Mouse (Mus musculus): ENCODE measurements around the gene Dhh. TPM values are rescaled to one million over a fixed set of nuclear protein-coding genes. Genes with fewer than 3 reads are reported as not detected.

The Dhh gene
- polyA plus RNA-seq, 1 experiment, result 0.44 TPM

GRCm38 (mm10) chr15:98877331-98877730 is 21.0 kb downstream of the Dhh start:
- DNase-seq (ENCODE audit: extremely low spot score in 1 of 2, low spot score in 1 of 2), result peak in 1 of 2 experiments; percentile 89

- DNase-seq (ENCODE audit: extremely low spot score in 1 of 2, low spot score in 1 of 2), result peak; percentile 86 to 94
These were observed 26.1 kb downstream of the Dhh start for GRCm38 (mm10) chr15:98871916-98872888.

- no peak for DNase-seq (ENCODE audit: extremely low spot score in 1 of 2, low spot score in 1 of 2)
These were observed 27.0 kb downstream of the Dhh start, which contains the start of gene Kmt2d for GRCm38 (mm10) chr15:98871070-98871915. TSS of gene Kmt2d (minus strand) at chr15:98871204.

DNA sequence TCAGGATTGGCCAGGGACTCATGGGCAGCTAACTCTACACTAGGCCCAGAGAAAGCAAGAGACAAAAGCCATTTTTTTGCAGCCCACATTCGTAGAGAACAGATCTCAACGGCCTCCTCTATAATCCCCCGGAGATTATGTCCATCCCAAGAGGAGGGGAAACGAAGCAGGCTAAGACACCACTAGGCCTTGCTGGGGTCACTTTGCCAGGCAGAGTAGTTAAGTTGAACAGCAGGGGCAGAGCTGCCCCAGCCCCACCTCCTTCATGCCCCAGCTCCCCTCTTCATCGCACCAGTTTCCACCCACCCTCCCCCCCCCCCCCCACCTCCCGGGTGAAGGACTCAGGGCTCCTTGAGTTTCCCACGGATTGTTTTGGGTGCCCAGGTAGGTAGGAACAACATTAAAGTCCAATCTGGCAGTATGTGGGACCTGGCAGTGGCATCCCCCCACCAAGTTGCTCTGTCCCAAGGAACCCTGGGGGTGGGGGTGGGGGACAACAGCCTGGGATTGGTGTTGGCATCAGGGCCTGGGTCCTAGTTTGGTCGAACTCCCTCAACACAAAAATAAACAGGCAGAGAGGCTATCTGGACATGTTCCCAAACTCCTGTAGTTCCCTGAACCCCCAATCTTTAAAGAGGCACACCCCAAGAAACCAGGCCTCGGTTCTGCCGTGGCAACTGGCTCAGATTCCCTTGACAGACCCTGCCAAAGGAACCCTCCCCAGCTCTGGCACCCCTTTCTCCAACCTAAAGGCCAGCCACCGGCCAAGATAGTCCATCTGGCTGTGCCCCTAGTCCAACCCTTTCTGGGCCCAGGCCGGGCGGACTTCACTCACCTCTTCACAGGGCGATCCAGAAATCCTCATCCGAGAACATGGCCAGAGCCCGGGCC is 27.9 kb downstream of the Dhh start:
- no peak for DNase-seq (ENCODE audit: extremely low spot score in 1 of 2, low spot score in 1 of 2)

DNA sequence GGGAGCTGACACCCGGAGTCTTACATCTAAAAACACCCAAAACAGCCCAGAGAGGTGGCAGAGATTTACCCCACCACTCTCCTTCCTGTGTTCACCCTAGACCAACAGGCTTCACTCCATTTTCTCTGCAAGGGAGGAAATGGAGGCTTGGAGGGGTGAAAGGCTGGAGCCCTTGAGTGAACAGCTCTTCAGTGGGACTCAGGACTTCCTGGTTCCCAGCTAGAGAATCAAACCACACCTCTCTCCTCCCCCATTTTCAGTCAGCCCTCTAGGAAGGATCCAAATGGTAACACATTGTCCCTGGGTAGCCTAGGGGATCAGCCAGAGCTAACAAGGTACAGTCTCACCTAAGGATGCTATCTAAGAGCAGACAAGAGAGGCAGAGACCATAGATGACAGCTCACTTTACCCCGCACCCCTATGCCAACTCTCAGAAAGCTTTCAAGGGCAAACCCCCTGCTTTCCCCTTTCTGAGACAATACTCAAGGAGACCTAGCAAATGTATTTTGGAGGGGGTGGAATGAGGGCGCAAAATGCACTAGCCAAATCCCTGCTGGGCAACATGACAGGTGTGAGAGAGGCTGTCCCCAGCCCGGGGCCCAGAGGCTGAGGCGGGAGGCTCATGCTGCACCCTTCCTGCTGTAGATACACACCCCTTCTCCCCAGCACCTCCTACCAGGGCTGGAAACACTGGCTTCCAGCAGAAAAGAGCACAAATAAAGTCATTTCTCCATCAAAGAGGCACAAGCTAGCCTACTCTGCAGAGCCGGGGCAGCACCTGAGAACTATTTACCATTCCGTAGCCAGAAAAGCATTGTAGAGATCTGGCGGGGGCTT is 28.8 kb downstream of the Dhh start:
- no peak for DNase-seq (ENCODE audit: extremely low spot score in 1 of 2, low spot score in 1 of 2)

DNA sequence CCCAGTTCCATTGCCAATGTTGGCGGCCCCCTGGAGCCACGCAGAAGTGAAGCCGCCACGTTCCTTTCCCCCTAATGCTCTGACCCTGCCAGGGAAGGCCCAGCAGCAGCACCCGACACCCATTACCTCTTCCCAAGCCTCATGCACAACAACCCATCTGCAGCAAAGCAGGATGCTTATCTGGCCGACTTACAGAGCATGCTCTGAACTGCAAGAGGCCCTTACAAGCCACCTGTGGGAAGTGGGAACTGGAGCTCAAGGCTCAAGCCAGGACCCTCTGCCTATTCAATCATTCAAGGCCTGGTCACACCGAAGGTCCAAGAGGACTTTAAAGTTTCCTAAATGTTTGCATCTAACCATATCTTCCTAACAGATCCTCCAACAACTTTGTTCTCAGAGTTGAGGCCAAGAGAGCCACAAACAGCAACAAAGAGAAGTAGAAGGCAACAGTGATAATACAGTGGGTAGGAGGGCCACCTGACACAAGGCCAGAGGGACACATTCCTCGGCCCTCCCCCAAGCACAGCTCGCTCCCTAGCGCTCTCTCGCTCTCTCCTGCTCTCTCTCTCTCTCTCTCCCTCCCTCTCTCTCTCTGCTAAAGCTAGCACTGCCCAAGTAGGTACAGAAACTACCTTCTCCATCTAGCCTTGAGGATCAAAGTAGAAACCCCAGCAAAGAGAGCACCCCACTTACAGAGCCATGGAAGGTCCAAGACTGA is 29.8 kb downstream of the Dhh start:
- no peak for DNase-seq (ENCODE audit: extremely low spot score in 1 of 2, low spot score in 1 of 2)

GRCm38 (mm10) chr15:98867321-98867720 is 31.0 kb downstream of the Dhh start:
- DNase-seq (ENCODE audit: extremely low spot score in 1 of 2, low spot score in 1 of 2), result peak; percentile 55 to 76

GRCm38 (mm10) chr15:98866501-98866900 is 31.8 kb downstream of the Dhh start:
- no peak for DNase-seq (ENCODE audit: extremely low spot score in 1 of 2, low spot score in 1 of 2)

GRCm38 (mm10) chr15:98865771-98866170 is 32.6 kb downstream of the Dhh start:
- no peak for DNase-seq (ENCODE audit: extremely low spot score in 1 of 2, low spot score in 1 of 2)

DNA sequence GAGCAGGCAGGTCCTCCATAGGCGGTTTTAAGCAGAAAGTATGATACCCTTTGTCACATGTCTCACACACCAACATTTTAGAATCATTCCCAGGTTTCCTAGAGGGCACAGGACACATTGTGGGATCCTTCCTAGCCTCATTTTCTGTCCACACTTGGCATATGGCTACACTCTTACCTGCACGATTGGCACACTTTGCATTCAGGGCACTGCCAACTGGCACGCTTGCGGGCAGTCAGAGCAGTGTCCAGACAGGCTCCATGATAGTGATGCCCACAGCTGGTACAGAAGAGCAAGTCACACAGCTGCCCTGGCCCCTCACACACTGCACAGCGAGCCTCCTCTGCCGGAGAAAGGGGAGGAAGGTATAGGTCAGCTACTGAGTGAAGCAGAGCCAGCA is 33.4 kb downstream of the Dhh start:
- no peak for DNase-seq (ENCODE audit: extremely low spot score in 1 of 2, low spot score in 1 of 2)

DNA sequence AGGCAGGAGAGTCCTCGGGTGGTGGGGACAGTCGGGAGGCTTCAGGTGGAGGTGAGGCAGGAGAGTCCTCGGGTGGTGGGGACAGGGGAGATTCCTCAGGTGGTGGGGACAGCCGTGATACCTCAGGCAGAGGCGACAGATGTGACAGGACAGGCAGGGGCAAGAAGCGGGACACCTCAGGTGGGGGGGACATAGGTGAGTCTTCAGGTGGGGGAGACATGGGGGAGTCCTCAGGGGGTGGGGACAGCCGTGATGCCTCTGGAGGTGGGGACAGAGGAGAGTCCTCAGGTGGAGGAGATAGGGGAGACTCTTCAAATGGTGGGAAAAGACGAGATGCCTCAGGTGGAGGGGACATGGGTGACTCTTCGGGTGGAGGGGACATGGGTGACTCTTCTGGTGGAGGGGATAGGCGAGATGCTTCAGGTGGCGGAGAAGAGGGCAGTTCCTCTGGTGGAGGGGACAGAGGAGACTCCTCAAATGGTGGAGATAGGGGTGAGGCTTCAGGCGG is 34.8 kb downstream of the Dhh start:
- DNase-seq (ENCODE audit: extremely low spot score in 1 of 2, low spot score in 1 of 2), result no peak

GRCm38 (mm10) chr15:98861701-98862410 is 36.5 kb downstream of the Dhh start:
- DNase-seq (ENCODE audit: extremely low spot score in 1 of 2, low spot score in 1 of 2), result no peak

DNA sequence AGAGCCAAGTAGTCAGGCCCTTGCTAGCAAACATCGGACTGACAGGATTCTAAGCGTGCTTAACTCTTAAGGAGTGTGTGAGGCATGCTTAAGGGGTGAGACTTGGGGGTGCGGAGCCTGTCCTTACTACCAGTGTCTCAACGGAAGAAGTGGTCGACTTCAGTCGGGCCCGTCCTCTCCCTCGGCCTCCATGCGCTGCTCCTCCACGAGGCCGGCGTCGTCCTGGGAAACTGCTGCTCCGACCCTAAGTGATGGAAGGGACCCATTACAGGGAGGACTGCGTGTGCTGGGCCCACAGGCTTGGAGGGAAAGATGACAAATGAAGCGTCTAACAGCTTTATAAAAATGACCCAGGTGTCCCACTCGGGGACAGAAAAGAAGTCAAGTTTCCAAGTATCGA is 37.4 kb downstream of the Dhh start:
- DNase-seq (ENCODE audit: extremely low spot score in 1 of 2, low spot score in 1 of 2), result no peak

GRCm38 (mm10) chr15:98859319-98860043 is 38.9 kb downstream of the Dhh start:
- DNase-seq (ENCODE audit: extremely low spot score in 1 of 2, low spot score in 1 of 2), result no peak

DNA sequence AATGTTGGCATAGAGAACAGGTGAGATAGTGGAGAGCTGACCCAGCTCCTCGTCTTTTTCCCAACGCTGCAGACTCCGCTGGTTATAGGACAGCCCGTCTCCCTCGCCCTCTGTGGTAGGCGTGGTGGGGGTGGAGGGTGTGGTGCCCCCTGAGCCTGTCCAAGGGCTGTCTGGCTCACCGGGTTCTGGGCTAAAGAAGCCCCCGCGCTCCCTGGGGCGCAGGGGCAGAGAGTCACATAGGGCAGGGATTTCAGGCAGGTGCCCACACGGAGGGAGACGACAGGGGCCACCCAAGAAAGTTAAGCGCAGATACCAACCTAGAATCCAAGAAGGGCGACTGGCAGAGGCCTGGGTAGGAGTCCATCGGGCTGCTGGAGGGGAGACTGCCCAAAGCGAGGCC is 44.1 kb downstream of the Dhh start:
- no peak for DNase-seq (ENCODE audit: extremely low spot score in 1 of 2, low spot score in 1 of 2)

GRCm38 (mm10) chr15:98853161-98853937 is 45.0 kb downstream of the Dhh start:
- no peak for DNase-seq (ENCODE audit: extremely low spot score in 1 of 2, low spot score in 1 of 2)

DNA sequence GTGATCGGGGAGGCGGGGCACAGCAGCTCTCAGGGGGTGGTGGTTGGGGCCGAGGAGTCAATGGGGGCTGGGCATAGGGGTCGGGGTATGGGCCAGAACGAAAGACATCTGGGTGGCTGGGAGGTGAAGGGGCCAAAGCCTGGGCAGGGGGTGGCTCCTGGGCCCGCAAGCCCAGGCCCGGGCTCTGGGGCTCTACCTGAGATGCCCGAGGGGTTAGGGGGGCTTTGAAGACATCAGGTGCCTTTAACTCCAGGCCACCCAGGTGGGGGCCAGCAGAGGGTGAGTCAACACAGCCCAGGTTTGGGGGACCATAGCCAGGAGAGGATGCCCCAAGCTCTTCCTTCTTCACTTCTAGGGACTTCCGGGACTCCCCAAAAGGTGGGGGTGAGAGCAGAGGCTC is 45.6 kb downstream of the Dhh start:
- DNase-seq (ENCODE audit: extremely low spot score in 1 of 2, low spot score in 1 of 2), result no peak

All from frontal cortex, adult 2 months (tissue).